Mouse (Mus musculus) heart, embryonic 10.5 days (tissue): ENCODE results near the gene Pik3ap1. TPM values are rescaled to one million over a fixed set of nuclear protein-coding genes. Genes with fewer than 3 reads are reported as not detected.

Experiments
- DNase-seq: peaks from one replicate; pipeline ENCODE4 v3.0.0-alpha.2; 2017; ENCODE audit warnings: low spot score
- H3K27ac ChIP-seq: fragments of 300-500 bp; sonication (generic); 2 replicates; pipeline ENCODE4 v1.5.1; 2016; ENCODE audit warnings: mild to moderate bottlenecking
- H3K27me3 ChIP-seq: fragments of 300-500 bp; sonication (generic); 2 replicates; pipeline ENCODE4 v1.6.1; 2016; ENCODE audit warnings: mild to moderate bottlenecking; ENCODE audit not compliant: poor library complexity, insufficient read depth, severe bottlenecking
- H3K36me3 ChIP-seq: fragments of 300-500 bp; sonication (generic); 2 replicates; pipeline ENCODE4 v1.6.1; 2016; ENCODE audit warnings: mild to moderate bottlenecking, moderate library complexity
- H3K4me1 ChIP-seq: fragments of 300-500 bp; sonication (generic); 2 replicates; pipeline ENCODE4 v1.6.1; 2016; ENCODE audit warnings: mild to moderate bottlenecking
- H3K4me3 ChIP-seq: fragments of 300-500 bp; sonication (generic); 2 replicates; pipeline ENCODE4 v1.5.1; 2016; ENCODE audit warnings: mild to moderate bottlenecking, moderate library complexity
- H3K9me3 ChIP-seq: fragments of 300-500 bp; sonication (generic); 2 replicates; pipeline ENCODE4 v1.6.1; 2016; ENCODE audit warnings: mild to moderate bottlenecking, moderate library complexity
- WGBS: fragments of 180-500 bp; shearing (Covaris S2); methylation state at CpG from one replicate; pipeline ENCODE4 v1.1.7; 2016; 5-methylcytosine and 5-hydroxymethylcytosine counted together
- polyA plus RNA-seq: library from polyadenylated mRNA; unstranded; fragments of >200 nt; fragmentation: Nextera tagmentation; extraction: Ambion mirVana; gene quantifications from 2 replicates; pipeline ENCODE4 v1.2.1, GENCODE M21; 2016

Pik3ap1 gene
- polyA plus RNA-seq, 1 experiment from 2014 or later = 1.1 TPM

DNA sequence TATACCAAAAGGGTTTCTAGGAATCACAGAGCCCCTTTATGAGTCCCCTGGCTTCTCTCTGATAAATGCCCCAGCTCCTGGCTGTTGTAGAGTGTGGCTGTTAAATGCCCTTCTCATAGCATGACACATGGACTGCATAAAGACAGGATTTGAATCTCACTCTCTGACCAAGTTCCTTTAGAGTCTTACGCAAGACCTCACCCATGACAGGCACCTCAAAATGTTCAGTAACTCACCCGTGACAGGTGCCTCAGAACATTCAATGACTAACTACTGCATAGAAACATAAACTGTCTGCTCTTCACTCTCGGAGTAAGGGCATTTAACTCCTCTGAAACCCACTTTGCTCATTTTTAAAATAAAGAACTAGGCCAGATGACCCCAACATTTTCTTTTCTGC lies 20.4 kb downstream of the Pik3ap1 start:
- Histone ChIP-seq H3K4me3 (no peak overlapping the region), H3K9me3 (no peaks in the 10 kb centered on the region), H3K36me3 (no peaks in the 10 kb centered on the region), H3K27me3 (no peaks in the 10 kb centered on the region), H3K4me1 (peaks cover 7% of the 10 kb centered on the region; the same call in 1 of the 2 replicates), H3K27ac (no peak overlapping the region)
- WGBS = 73% methylated on average over 3 of the region's 3 CpGs
- DNase-seq = no peak

DNA sequence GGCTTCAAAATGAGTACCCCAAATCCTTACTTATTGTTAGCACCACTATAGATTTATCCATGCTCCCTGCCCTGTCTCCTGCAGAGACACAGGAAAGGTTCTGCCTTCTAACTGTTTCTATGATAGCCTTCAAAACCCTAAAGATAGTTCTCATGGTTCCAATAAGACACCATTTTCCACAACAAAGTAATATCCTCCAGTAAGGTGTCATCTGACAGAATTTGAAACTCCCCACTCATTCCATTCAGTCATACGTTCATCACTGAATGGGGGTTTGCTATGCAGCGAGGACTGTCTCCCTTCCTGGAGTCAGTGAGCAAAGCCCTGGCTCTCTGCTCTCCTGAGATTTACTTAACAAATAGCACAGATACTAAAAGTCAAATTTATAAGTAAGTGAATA lies 21.9 kb downstream of the Pik3ap1 start:
- Histone ChIP-seq H3K4me3 (no peak overlapping the region), H3K4me1 (peaks cover 7% of the 10 kb centered on the region; the same call in 1 of the 2 replicates), H3K36me3 (no peaks in the 10 kb centered on the region), H3K9me3 (no peaks in the 10 kb centered on the region), H3K27ac (no peak overlapping the region), H3K27me3 (no peaks in the 10 kb centered on the region)
- 83% methylated on average over 2 of the region's 2 CpGs for WGBS
- no peak for DNase-seq

DNA sequence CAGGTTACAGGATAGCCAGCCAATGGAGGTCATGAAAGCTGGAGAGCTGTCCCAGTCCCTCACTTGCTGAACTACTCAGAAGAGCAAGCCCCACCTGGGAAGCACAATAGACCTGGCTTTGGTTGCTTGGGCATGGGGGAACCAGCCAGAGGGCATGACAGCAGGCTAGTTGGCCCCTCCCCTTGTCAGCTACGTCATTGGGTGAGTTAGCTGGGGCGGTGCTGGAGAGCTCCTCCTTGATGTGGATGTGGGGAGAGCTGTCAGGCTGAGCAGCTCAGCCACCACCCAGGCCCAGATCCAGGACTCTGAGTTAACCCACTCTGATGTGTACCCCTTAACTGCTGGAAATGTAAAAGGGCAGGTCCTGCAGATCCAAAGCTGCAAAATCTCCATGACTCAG lies 24.4 kb downstream of the Pik3ap1 start:
- Histone ChIP-seq H3K27ac (no peak overlapping the region), H3K4me3 (no peak overlapping the region), H3K36me3 (no peaks in the 10 kb centered on the region), H3K27me3 (no peaks in the 10 kb centered on the region), H3K9me3 (no peaks in the 10 kb centered on the region), H3K4me1 (0 out of 2 replicates have a peak, but pooled peaks cover 3% of the 10 kb centered on the region)
- 6% methylated on average over 2 of the region's 2 CpGs for WGBS
- no peak for DNase-seq

DNA sequence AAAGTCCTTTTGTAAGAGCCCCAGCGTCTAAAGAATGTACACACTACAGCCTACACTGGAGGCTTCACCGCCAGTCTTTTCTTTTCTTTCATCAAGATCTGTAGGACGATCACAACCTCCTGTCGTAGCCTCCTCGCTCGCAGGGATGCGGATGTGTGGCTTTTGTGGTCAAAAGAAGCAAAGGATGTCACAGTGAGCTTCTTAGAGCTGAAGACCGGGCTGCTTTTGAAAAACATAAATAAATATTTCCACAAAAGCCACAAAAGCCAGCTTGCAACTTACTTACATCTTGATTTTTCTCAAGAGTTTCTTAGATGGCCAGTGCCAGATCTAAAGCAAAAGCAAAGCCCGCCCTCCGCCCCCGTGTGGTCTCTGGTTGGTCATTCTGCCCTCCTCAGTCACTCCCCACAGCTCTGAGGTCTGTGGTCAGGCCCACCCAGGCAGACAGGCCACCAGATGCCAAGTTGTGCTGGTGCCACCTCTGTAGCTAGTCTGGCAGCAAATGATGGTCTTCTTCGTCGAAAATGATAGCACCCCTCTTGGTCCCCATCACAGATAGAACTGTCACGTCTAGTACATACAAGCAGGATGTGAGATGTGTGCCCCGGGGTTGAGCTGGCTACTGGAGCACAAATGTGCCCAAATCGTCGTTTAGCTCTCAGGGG lies 30.5 kb downstream of the Pik3ap1 start:
- Histone ChIP-seq H3K27ac (no peak overlapping the region), H3K4me3 (no peak overlapping the region), H3K9me3 (no peaks in the 10 kb centered on the region), H3K4me1 (no peaks in the 10 kb centered on the region), H3K27me3 (no peaks in the 10 kb centered on the region; the same call in 1 of the 2 replicates), H3K36me3 (no peaks in the 10 kb centered on the region)
- no peak for DNase-seq
- WGBS = 79% methylated on average over 17 of the region's 17 CpGs

DNA sequence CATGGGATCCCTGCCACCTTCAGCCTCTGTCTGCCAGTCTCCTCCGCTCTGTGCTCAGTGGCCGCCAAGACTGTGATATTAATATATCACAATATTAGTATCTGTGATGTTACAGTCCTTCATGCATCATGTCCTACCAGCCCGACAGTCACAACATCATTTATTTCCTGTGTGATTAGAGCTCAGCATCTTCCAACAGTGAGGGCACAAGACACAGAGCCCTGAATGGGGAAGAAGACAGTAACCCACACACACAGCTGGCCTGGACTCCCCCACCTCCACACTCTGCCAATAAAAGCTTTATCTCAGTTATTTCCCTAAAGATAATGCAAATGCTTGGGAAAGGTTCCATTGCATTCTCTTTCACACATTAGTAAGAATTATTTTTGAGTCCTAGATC lies 35.3 kb downstream of the Pik3ap1 start:
- WGBS = 81% methylated on average over 3 of the region's 3 CpGs
- no peaks in the 10 kb centered on the region; the same call in 1 of the 2 replicates for H3K27me3 ChIP-seq

DNA sequence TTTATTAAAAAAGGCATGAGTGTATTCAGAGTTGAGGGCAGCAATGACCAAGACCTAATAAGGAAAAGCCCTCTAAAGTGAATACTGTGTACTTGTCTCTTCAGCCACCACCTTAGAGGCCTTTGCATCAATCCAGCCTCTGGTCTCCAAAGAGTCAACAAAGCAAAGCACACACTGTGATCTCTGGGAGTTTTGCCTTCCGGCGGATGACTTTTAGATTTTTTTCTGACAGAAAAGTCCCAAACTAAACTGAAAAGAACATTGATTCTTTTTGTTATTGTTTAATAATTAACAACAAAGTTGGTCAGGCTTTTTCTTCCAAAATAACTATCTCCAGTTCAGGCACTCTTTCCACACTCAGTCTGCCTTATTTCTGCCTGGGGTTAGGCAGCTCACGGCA lies 36.7 kb downstream of the Pik3ap1 start:
- Histone ChIP-seq H3K4me3 (no peak overlapping the region), H3K9me3 (no peaks in the 10 kb centered on the region), H3K36me3 (no peaks in the 10 kb centered on the region), H3K27ac (no peak overlapping the region), H3K27me3 (no peaks in the 10 kb centered on the region; the same call in 1 of the 2 replicates), H3K4me1 (peaks cover 11% of the 10 kb centered on the region)
- DNase-seq = no peak
- 92% methylated on average over 3 of the region's 3 CpGs for WGBS

More for the DNA sequence above, 35.3 kb downstream of the Pik3ap1 start:
- no peaks in the 10 kb centered on the region for H3K9me3 ChIP-seq
- no peak overlapping the region for H3K27ac ChIP-seq
- no peak for DNase-seq
- no peaks in the 10 kb centered on the region for H3K36me3 ChIP-seq
- H3K4me1 ChIP-seq = peaks cover 11% of the 10 kb centered on the region
- H3K4me3 ChIP-seq = no peak overlapping the region

DNA sequence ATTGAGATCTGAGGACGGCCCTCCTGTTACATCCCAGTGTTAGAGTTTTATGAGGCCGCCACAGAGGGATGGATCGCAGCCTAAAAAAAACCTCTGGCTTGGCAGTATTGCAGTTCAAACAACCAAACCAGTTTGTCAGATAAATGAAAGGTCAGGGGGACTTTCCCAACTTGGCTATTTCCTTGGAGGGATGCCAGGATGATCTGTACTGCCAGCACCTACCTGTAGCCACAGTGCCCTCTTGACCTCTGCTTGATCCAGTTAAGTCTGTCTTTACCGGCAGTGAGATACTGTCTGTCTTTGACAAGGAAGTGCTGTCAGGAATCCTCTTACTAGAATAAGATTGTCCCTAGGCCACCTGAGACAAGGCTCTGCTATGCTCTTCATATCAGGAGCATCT lies 37.6 kb downstream of the Pik3ap1 start:
- H3K27ac ChIP-seq = no peak overlapping the region
- no peak overlapping the region for H3K4me3 ChIP-seq
- no peaks in the 10 kb centered on the region for H3K36me3 ChIP-seq
- peaks cover 11% of the 10 kb centered on the region for H3K4me1 ChIP-seq
- 72% methylated on average over 4 of the region's 4 CpGs for WGBS
- no peaks in the 10 kb centered on the region for H3K9me3 ChIP-seq
- no peak for DNase-seq
- no peaks in the 10 kb centered on the region; the same call in 1 of the 2 replicates for H3K27me3 ChIP-seq

DNA sequence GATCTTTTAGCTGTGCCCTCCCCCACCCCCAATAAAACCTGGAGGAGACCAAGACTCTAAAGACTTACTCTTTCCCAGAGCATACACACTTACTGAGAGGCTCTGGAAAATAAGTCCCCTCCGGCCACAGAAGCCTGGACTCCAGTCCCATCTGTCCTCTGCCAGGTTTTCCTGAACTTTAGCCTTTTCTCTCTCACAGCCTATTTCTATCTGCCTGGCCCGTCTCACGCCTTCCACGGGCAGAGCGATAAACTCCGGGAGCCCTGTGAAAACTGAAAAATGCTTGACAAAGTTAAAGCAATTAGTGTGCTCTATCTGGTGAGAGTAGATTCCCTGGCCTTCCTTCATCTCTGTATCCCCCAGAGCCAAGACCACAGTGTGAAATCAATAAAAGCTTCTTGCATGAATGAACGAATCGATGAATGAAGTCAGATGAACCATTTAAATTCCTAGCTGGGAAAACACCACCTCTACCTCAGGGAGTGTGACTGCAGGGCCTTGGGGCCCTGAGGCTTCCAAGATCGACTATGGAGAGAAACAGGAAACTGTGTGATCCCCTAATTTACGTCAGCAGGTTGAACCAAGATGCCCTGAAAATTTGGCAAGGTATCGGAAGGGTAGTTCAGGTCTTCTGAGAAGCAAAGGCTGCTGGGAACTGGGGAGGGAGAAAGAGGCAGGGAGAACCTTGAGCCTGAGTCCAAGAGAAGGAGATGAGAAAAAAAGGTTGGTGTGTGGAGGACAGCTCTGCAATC lies 38.6 kb downstream of the Pik3ap1 start:
- WGBS = 56% methylated on average over 11 of the region's 11 CpGs
- Histone ChIP-seq H3K4me3 (no peak overlapping the region), H3K9me3 (no peaks in the 10 kb centered on the region), H3K36me3 (no peaks in the 10 kb centered on the region), H3K27me3 (no peaks in the 10 kb centered on the region; the same call in 1 of the 2 replicates), H3K4me1 (peaks cover 11% of the 10 kb centered on the region), H3K27ac (no peak overlapping the region)
- DNase-seq = no peak

DNA sequence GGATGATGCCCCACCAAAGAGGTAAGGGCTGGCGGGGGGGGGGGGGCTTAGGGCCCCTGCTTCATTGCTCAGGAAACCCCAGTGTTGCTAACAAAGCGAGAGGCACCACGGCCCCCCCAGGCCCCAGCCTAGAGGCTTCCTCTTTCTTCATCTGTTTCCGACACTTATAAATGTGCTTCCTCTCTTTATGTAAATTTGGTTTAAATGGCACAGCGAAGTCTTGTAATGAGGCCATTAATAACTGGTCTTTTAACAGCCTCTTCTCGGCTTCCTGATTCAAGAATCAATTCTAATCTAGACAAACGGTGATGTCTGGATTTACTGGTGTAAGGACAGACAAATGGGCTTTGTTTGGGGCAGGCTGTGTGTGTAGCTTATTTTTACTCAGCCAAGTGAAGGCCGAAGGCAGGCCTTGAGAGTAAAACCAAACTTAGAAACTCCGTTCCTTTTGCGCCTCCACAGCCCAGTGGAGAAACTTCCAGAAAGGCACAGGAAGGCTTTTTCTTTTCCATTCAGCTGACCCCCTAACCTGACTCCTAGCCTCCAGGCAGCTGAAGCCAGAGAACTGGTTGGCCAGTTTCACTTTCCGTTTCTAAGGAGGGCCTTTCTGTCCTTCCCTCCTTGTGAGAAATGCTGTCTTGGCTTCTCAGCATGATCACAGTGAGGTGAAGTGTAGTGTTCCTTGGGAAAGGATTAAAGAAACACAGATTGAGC lies 39.7 kb downstream of the Pik3ap1 start:
- no peak overlapping the region for H3K4me3 ChIP-seq
- no peak for DNase-seq
- no peaks in the 10 kb centered on the region for H3K27me3 ChIP-seq
- no peaks in the 10 kb centered on the region for H3K9me3 ChIP-seq
- peaks cover 11% of the 10 kb centered on the region for H3K4me1 ChIP-seq
- 65% methylated on average over 11 of the region's 11 CpGs for WGBS
- H3K27ac ChIP-seq = peak overlapping the region; percentile 62
- H3K36me3 ChIP-seq = no peaks in the 10 kb centered on the region

DNA sequence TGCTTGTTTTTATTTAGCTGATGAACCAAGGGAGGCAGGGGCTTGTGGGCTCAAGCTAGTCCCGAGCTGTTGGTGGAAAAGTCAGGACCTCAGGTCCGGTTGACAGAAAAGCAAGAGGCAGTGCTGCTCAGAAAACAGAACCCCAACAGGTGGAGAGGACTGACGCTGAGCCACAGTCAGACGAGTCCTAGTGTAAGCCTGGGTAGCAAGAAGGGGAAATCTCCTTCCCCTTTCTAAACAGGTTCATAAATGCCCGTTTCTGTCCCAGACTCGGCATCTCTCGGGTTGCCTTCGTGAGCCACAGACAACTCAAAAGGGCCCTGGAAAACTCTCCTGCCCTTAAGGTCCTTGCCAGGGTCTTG lies 40.3 kb downstream of the Pik3ap1 start:
- 87% methylated on average over 8 of the region's 8 CpGs for WGBS
- no peak overlapping the region for H3K27ac ChIP-seq
- DNase-seq = no peak
- H3K36me3 ChIP-seq = no peaks in the 10 kb centered on the region
- H3K9me3 ChIP-seq = no peaks in the 10 kb centered on the region
- peaks cover 12% of the 10 kb centered on the region for H3K4me1 ChIP-seq
- H3K4me3 ChIP-seq = no peak overlapping the region
- no peaks in the 10 kb centered on the region for H3K27me3 ChIP-seq

DNA sequence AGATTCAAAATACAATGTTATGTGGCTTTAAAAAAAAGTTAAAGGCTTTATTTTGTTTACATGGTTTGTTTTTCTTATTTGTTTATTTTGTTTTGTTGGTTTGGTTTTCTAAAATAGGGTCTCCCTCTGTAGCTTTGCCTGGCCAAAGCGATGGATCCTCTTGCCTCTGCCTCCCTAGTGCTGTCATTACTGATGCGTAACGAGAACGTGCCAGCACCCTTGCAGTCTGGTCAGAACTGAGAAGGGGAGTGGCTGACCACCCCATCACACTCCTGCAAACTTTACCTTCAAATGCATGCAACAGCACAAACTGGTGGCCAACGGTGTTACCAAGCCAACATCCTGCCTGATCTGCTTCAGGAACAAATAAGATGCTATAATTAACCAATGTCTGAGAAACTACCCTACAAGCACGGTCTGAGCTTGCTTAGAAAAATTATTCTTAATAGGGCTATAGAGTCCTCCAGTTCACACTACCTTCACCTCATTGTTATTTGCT lies 42.3 kb downstream of the Pik3ap1 start:
- 86% methylated on average over 6 of the region's 6 CpGs for WGBS

DNA sequence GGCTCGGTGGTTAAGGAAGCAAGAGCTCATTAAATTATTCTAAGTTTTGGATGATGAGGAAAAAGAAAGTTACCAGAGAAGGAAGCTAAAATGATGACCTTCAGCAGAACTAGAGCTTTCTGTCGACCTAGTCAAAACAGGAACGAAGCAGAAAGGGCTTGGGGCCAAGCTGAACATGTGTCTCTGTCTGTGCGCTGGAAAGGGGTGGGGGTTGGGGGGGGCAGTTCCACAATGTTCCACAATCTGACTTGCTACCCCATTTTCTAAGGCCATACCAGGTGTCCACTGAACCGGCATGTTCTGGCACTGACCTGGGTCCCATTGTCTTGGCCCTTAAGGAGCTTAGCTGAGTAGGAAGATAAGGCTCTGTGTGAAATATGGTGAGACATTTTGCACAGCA lies 43.2 kb downstream of the Pik3ap1 start:
- Histone ChIP-seq H3K36me3 (no peaks in the 10 kb centered on the region), H3K27ac (no peak overlapping the region), H3K4me1 (peaks cover 19% of the 10 kb centered on the region), H3K9me3 (no peaks in the 10 kb centered on the region), H3K27me3 (no peaks in the 10 kb centered on the region), H3K4me3 (no peak overlapping the region)
- DNase-seq = no peak
- 78% methylated on average over 5 of the region's 5 CpGs for WGBS

More for the DNA sequence above, 42.3 kb downstream of the Pik3ap1 start:
- H3K27me3 ChIP-seq = no peaks in the 10 kb centered on the region
- H3K36me3 ChIP-seq = no peaks in the 10 kb centered on the region
- no peak for DNase-seq
- no peaks in the 10 kb centered on the region for H3K9me3 ChIP-seq
- H3K4me3 ChIP-seq = no peak overlapping the region
- H3K27ac ChIP-seq = no peak overlapping the region
- H3K4me1 ChIP-seq = peaks cover 19% of the 10 kb centered on the region
